Mouse (Mus musculus) right cerebral cortex, postnatal 4 days (tissue): ENCODE results near the gene Zscan4e.
"Not testable (repeated sequence)": the region's sequence is repeated elsewhere in the genome, so short reads cannot be mapped to it uniquely, and the experiment has no call there.

Source experiments
- DNase-seq: peaks from one replicate; pipeline ENCODE4 v3.0.0-alpha.2; 2022

Zscan4e gene

DNA sequence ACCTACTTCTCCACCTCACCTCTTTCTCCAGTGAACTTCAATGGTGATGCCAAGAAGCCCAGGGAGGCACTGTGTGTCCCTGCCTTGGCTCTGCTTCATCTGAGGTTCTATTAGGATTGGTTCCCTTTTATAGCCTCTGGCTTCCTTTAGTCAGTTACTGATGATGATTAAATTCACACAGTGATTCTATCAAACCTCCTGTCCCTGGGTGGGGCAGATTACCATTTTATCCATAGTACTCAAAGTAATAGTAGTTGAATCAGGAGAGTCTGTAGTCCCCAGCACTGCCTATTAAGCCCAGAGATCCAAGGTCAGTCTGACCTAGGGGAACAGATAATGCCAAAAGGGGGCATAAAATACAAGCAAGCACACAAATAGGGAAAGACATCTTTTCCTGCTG is at the start of gene Zscan4e:
TSS of gene Zscan4e (minus strand) at position 101 of the 400 bp plus-strand sequence.
- DNase-seq: not testable (repeated sequence)
